Mouse (Mus musculus) lung, adult 2 months (tissue): Measurements from ENCODE around the gene Gna15.

Experiments
- CTCF ChIP-seq: fragments of 200-500 bp; IDR thresholded peaks from 2 replicates; pipeline ENCODE4 v1.5.1; 2011; ENCODE audit warnings: mild to moderate bottlenecking, low read length, control low read depth; ENCODE audit not compliant: insufficient read depth
- POLR2A ChIP-seq: fragments of 200-500 bp; IDR thresholded peaks from 2 replicates; pipeline ENCODE4 v1.6.1; 2011; ENCODE audit warnings: low read depth, mild to moderate bottlenecking, control low read depth, low read length, borderline replicate concordance; ENCODE audit errors: extremely low read depth

DNA sequence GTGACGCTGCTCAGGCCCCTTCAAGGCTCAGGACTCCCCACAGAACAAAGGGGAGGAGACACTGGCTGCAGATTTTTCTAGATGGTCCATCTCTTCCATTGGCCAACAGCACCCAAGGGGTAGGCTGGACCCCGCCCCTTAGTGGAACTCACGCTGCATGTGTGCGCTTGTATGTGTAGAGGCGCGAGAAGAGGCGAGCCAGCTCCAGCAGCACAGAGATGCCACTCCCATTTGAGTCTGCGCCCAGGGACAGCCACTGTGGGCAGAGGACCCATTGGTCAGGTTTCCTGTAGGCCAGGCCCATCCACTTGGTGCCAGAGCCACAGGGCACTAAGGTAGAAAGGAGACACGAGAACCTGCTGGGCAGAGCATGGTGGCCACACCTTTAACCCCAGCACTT lies 33.0 kb downstream of the Gna15 start:
- TF ChIP-seq CTCF (no peak), POLR2A (no peak)
